Mouse (Mus musculus) thymus, adult 2 months (tissue): ENCODE results near the gene Pim3. TPM values are rescaled to one million over a fixed set of nuclear protein-coding genes. Genes with fewer than 3 reads are reported as not detected.

Source experiments
- DNase-seq: peaks from one replicate; pipeline ENCODE4 v3.0.0; 2021
- H3K27ac ChIP-seq: fragments of 200-500 bp; 2 replicates; pipeline ENCODE4 v1.5.1; 2012; ENCODE audit warnings: low read length, control low read depth; ENCODE audit not compliant: control insufficient read depth, insufficient read depth
- H3K27me3 ChIP-seq: fragments of 200-500 bp; 2 replicates; pipeline ENCODE4 v1.6.1; 2012; ENCODE audit warnings: mild to moderate bottlenecking, low read length, moderate library complexity, mixed read lengths; ENCODE audit not compliant: control insufficient read depth, insufficient read depth
- H3K36me3 ChIP-seq: fragments of 200-500 bp; 2 replicates; pipeline ENCODE4 v1.6.1; 2012; ENCODE audit warnings: mild to moderate bottlenecking, low read length, moderate library complexity; ENCODE audit not compliant: control insufficient read depth, insufficient read depth
- H3K4me1 ChIP-seq: fragments of 200-500 bp; replicated peaks from 2 replicates; pipeline ENCODE4 v1.6.1; 2012; ENCODE audit warnings: low read length; ENCODE audit not compliant: control insufficient read depth, insufficient read depth
- H3K4me3 ChIP-seq: fragments of 200-500 bp; 2 replicates; pipeline ENCODE4 v1.5.1; 2012; ENCODE audit warnings: mild to moderate bottlenecking, low read length, control low read depth, moderate library complexity; ENCODE audit not compliant: control insufficient read depth, insufficient read depth
- CTCF ChIP-seq: fragments of 200-500 bp; IDR thresholded peaks from 2 replicates; pipeline ENCODE4 v1.5.1; 2012; ENCODE audit warnings: mild to moderate bottlenecking, control low read depth, low read length, moderate library complexity, borderline replicate concordance; ENCODE audit not compliant: control insufficient read depth, poor library complexity, insufficient read depth; ENCODE audit errors: extremely low read depth
- POLR2A ChIP-seq: fragments of 200-500 bp; IDR thresholded peaks from 2 replicates; pipeline ENCODE4 v1.6.1; 2012; ENCODE audit warnings: mild to moderate bottlenecking, low read length, control low read depth, moderate library complexity; ENCODE audit not compliant: control insufficient read depth, poor library complexity, insufficient read depth; ENCODE audit errors: extremely low read depth
- WGBS: fragments of 180-500 bp; shearing (Covaris S2); methylation state at CpG from one replicate; pipeline ENCODE4 v1.1.7; 2018; 5-methylcytosine and 5-hydroxymethylcytosine counted together
- polyA plus RNA-seq: library from polyadenylated mRNA; depleted of rRNA; stranded (reverse); fragments of >200 nt; gene quantifications from 2 replicates; pipeline ENCODE4 v1.2.3, GENCODE M21; 2012

Pim3 gene
- polyA plus RNA-seq, 1 experiment: 35.8 TPM

GRCm38 (mm10) chr15:88851076-88851475 lies 10.9 kb upstream of the Pim3 start:
- 78% methylated on average over 3 of the region's 3 CpGs for WGBS
- no peaks in the 10 kb centered on the region for H3K36me3 ChIP-seq
- no peaks in the 10 kb centered on the region for H3K27me3 ChIP-seq
- no peak overlapping the region for H3K4me3 ChIP-seq
- TF ChIP-seq POLR2A (no peak), CTCF (no peak)
- no peak for DNase-seq
- H3K27ac ChIP-seq: no peak overlapping the region
- no peaks in the 10 kb centered on the region for H3K4me1 ChIP-seq

- Histone ChIP-seq H3K4me3 (no peak overlapping the region), H3K27me3 (no peaks in the 10 kb centered on the region), H3K4me1 (no peaks in the 10 kb centered on the region), H3K36me3 (no peaks in the 10 kb centered on the region), H3K27ac (no peak overlapping the region)
- WGBS: 67% methylated on average over 10 of the region's 10 CpGs
- no peak for DNase-seq
- no peak for TF ChIP-seq POLR2A
- no peak for TF ChIP-seq CTCF
Measured at GRCm38 (mm10) chr15:88851507-88852149, 10.4 kb upstream of the Pim3 start.

- no peaks in the 10 kb centered on the region for H3K27me3 ChIP-seq
- no peaks in the 10 kb centered on the region for H3K4me1 ChIP-seq
- TF ChIP-seq CTCF (no peak), POLR2A (no peak)
- no peak overlapping the region for H3K27ac ChIP-seq
- no peak for DNase-seq
- WGBS: 94% methylated on average over 9 of the region's 9 CpGs
- no peak overlapping the region for H3K4me3 ChIP-seq
- no peaks in the 10 kb centered on the region for H3K36me3 ChIP-seq
Measured at GRCm38 (mm10) chr15:88853106-88853505, 8.9 kb upstream of the Pim3 start.

GRCm38 (mm10) chr15:88854119-88854968 lies 7.6 kb upstream of the Pim3 start:
- TF ChIP-seq CTCF: no peak
- TF ChIP-seq POLR2A: no peak
- Histone ChIP-seq H3K27ac (no peak overlapping the region), H3K4me1 (no peaks in the 10 kb centered on the region), H3K27me3 (no peaks in the 10 kb centered on the region), H3K4me3 (no peak overlapping the region), H3K36me3 (no peaks in the 10 kb centered on the region)
- DNase-seq: no peak
- 56% methylated on average over 6 of the region's 6 CpGs for WGBS

GRCm38 (mm10) chr15:88854969-88855830 lies 6.8 kb upstream of the Pim3 start:
- Histone ChIP-seq H3K4me1 (no peaks in the 10 kb centered on the region), H3K27ac (no peak overlapping the region), H3K27me3 (no peaks in the 10 kb centered on the region), H3K36me3 (no peaks in the 10 kb centered on the region), H3K4me3 (no peak overlapping the region)
- no peak for DNase-seq
- 67% methylated on average over 15 of the region's 15 CpGs for WGBS
- TF ChIP-seq POLR2A (no peak), CTCF (no peak)

GRCm38 (mm10) chr15:88855896-88856417 lies 6.0 kb upstream of the Pim3 start:
- H3K27me3 ChIP-seq: no peaks in the 10 kb centered on the region
- no peak overlapping the region for H3K27ac ChIP-seq
- no peak for TF ChIP-seq CTCF
- no peak for TF ChIP-seq POLR2A
- 75% methylated on average over 6 of the region's 6 CpGs for WGBS
- no peaks in the 10 kb centered on the region for H3K36me3 ChIP-seq
- no peaks in the 10 kb centered on the region for H3K4me1 ChIP-seq
- no peak overlapping the region for H3K4me3 ChIP-seq
- no peak for DNase-seq
